In the genomic region with DNA sequence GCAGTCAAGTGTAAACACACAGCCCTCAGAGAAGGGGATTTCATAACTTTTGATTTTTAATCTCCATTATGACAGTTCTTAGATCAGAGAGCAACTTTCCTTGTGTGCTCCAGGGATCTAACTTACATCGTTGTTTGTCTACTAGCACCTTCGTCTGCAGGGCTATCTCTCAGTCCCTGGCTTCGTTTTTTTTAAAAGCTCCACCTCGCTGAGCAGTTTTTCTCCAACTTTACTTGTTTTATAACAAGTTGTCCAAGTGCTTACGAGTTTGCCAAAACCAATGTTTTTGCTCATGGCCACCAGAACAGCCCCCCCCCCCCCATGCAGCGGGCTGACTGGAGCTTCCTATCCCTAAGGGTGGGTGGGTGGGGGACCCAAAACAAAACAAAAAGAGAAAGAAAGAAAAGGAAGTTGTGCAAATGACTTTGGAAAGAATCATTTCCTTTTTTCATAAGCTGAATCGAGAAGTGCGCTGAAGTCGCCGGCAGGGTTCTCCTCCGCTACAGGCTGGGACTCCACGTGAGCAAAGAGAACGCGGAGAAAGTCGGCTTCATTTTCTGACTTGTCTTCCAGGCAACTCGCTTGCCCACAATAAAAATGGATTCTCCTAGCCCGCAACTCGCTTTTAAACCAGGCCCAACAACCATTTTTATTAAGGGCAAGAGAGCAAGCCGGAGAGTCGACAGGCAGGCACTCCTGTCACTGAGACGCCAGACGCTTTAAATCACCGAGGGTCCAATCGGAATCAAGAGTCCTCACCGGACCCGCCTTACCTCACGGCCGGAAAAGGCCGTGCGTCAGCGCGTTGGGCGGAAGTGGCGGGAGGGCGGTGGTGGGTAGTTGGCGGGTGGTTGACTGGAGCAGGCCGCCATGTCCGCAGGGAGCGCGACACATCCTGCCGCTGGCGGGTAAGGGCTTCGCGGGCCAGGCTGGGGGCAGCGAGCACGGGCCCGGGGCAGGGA, we compare ENCODE assay signal across 8 mouse cellular contexts. TPM values are rescaled to one million over a fixed set of nuclear protein-coding genes. Genes with fewer than 3 reads are reported as not detected.
DNase-seq lines count a peak whose midpoint lies in the region; ATAC-seq and TF ChIP-seq lines count a peak whose summit lies in the region.

A gene (plus strand): TSS at position 824 of the 962 bp plus-strand sequence.

- peak within 1 kb of the TSS; percentile 71 for H3K4me2 ChIP-seq in lung, postnatal 0 days (replicated peaks; ENCODE audit: low read depth, low read length)

- peak; percentile 99 for DNase-seq in MN1 (ENCODE audit: low spot score)
- peak; percentile 98 for DNase-seq in cerebellum, adult 9-10 months
- DNase-seq in hindbrain, embryonic 10.5 days (ENCODE audit: low spot score): peak; percentile 97
- peak; percentile 98 for DNase-seq in layer of hippocampus, adult 9-11 months
- peak; percentile 99 for DNase-seq in lung, postnatal 0 days (ENCODE audit: low spot score)
- peak; percentile 94 for DNase-seq in ovary, postnatal 14 days (ENCODE audit: low spot score)
- DNase-seq in thymus, postnatal 14 days: peak; percentile 96

- ATAC-seq in frontal cortex, adult (ENCODE audit: low TSS enrichment): peak; percentile 99
- peak; percentile 99 for ATAC-seq in lung, postnatal 0 days

- no peaks in the 10 kb centered on the region for H3K9me3 ChIP-seq in hindbrain, embryonic 10.5 days
- no peaks in the 10 kb centered on the region for H3K9me3 ChIP-seq in lung, postnatal 0 days (ENCODE audit: low read length)

- H3K36me3 ChIP-seq in hindbrain, embryonic 10.5 days: peaks cover 36% of the 10 kb centered on the region
- peaks cover under 1% of the 10 kb centered on the region; the same call in 1 of the 2 replicates for H3K36me3 ChIP-seq in lung, postnatal 0 days (ENCODE audit: insufficient read depth, low read length)

- H3K27me3 ChIP-seq in hindbrain, embryonic 10.5 days (ENCODE audit: insufficient read depth, poor library complexity, severe bottlenecking): no peaks in the 10 kb centered on the region
- H3K27me3 ChIP-seq in lung, postnatal 0 days (replicated peaks; ENCODE audit: insufficient read depth, low read length): no peaks in the 10 kb centered on the region

- no peak; the same call in 1 of the 2 replicates for TF ChIP-seq EP300 in lung, postnatal 0 days (IDR thresholded peaks at IDR 0.05)

- H3K27ac ChIP-seq in hindbrain, embryonic 10.5 days: peak within 1 kb of the TSS; percentile 99
- H3K27ac ChIP-seq in lung, postnatal 0 days (ENCODE audit: low read length): peak within 1 kb of the TSS; percentile 99

- TF ChIP-seq CTCF in lung, postnatal 0 days (IDR thresholded peaks at IDR 0.05): peak; percentile 36

- H3K4me1 ChIP-seq in hindbrain, embryonic 10.5 days (replicated peaks): peaks cover 22% of the 10 kb centered on the region
- H3K4me1 ChIP-seq in lung, postnatal 0 days (ENCODE audit: insufficient read depth, low read depth, low read length): peaks cover 7% of the 10 kb centered on the region; the same call in 1 of the 2 replicates

- H3K4me3 ChIP-seq in hindbrain, embryonic 10.5 days: peak within 1 kb of the TSS; percentile 98
- peak within 1 kb of the TSS; percentile 97 for H3K4me3 ChIP-seq in lung, postnatal 0 days (ENCODE audit: low read depth, low read length)

- WGBS in hindbrain, embryonic 10.5 days: under 1% methylated on average over 47 of the region's 47 CpGs
- WGBS in lung, postnatal 0 days: under 1% methylated on average over 47 of the region's 47 CpGs

- peak within 1 kb of the TSS; percentile 98 for H3K9ac ChIP-seq in lung, postnatal 0 days (replicated peaks; ENCODE audit: low read depth)

RNA-seq across cellular contexts. Expression of the gene that starts here (rescaled TPM):
- polyA plus RNA-seq in hindbrain, embryonic 10.5 days (2016; fragmentation: Nextera tagmentation; extraction: Ambion mirVana): 99.6 and 102 TPM in 2 replicates
- 42.3 and 49.4 TPM in 2 replicates for polyA plus RNA-seq in lung, postnatal 0 days (2015; fragmentation: Nextera tagmentation; extraction: Ambion mirVana)

Comparison
In these comparisons a context has a peak if more than half of its experiments do, and no peak if none do; other contexts are left out.
1. Peak in every context shown above with its lines: DNase-seq, ATAC-seq, H3K4me3 ChIP-seq and H3K27ac ChIP-seq.